Mouse (Mus musculus): Measurements from ENCODE around the gene Ddx19b. TPM values are rescaled to one million over a fixed set of nuclear protein-coding genes. Genes with fewer than 3 reads are reported as not detected.

Ddx19b gene
- polyA plus RNA-seq, 1 experiment from 2014 or later = 6.6 TPM

Small RNA genes lying within 50 kb of the gene (microRNA-seq; reads per million reads assigned to microRNA genes)
- gene Gm24103 (not detected), gene Mir3473d (0.70 reads per million)

Other genes with a start within 250 kb of the Ddx19b start
- gene Il34, start 225.8 kb downstream of the Ddx19b start, polyA plus RNA-seq (2016; fragmentation: Nextera tagmentation; extraction: Ambion mirVana) = 0.15 and 0.44 TPM in 2 replicates
- 84.9 and 88.6 TPM in 2 replicates for gene Cog4, start 185.2 kb downstream of the Ddx19b start, polyA plus RNA-seq (2016; fragmentation: Nextera tagmentation; extraction: Ambion mirVana)
- 207 and 211 TPM in 2 replicates for gene Sf3b3, start 185.0 kb downstream of the Ddx19b start, polyA plus RNA-seq (2016; fragmentation: Nextera tagmentation; extraction: Ambion mirVana)
- 17.9 and 20.3 TPM in 2 replicates for gene Fuk, start 129.3 kb downstream of the Ddx19b start, polyA plus RNA-seq (2016; fragmentation: Nextera tagmentation; extraction: Ambion mirVana)
- gene St3gal2, start 111.8 kb downstream of the Ddx19b start, polyA plus RNA-seq (2016; fragmentation: Nextera tagmentation; extraction: Ambion mirVana) = 41.6 and 44.2 TPM in 2 replicates
- 14.5 and 17.3 TPM in 2 replicates for gene Ddx19a, start 34.0 kb downstream of the Ddx19b start, polyA plus RNA-seq (2016; fragmentation: Nextera tagmentation; extraction: Ambion mirVana)
- 65.5 and 73.8 TPM in 2 replicates for gene Aars, start 1.4 kb upstream of the Ddx19b start, polyA plus RNA-seq (2016; fragmentation: Nextera tagmentation; extraction: Ambion mirVana)
- 23.2 and 24.2 TPM in 2 replicates for gene Exosc6, start 24.6 kb upstream of the Ddx19b start, polyA plus RNA-seq (2016; fragmentation: Nextera tagmentation; extraction: Ambion mirVana)
- gene Clec18a, start 60.7 kb upstream of the Ddx19b start, polyA plus RNA-seq (2016; fragmentation: Nextera tagmentation; extraction: Ambion mirVana) = 0.24 TPM in 1 of 2 replicates, not detected in the other
- 14.5 and 14.7 TPM in 2 replicates for gene Pdpr, start 62.9 kb upstream of the Ddx19b start, polyA plus RNA-seq (2016; fragmentation: Nextera tagmentation; extraction: Ambion mirVana)
- gene Glg1, start 227.5 kb upstream of the Ddx19b start, polyA plus RNA-seq (2016; fragmentation: Nextera tagmentation; extraction: Ambion mirVana) = 87.5 and 99.2 TPM in 2 replicates

All from limb, embryonic 12.5 days (tissue).